Mouse (Mus musculus) MEL (cell line): ENCODE results near the gene Pla2g3.

Experiments used
- CHD2 ChIP-seq: IDR thresholded peaks from 2 replicates; pipeline ENCODE4 v1.6.1; 2011; ENCODE audit warnings: low read length, improper control_type of control experiment
- CTCF ChIP-seq, 3 experiments: IDR thresholded peaks in 2 of 3; conservative IDR thresholded peaks in 1 of 3; 2 replicates each; pipeline ENCODE4 v1.5.1; 2011 to 2012; ENCODE audit warnings: low read length in 3 of 3, low read depth in 2 of 3, mild to moderate bottlenecking in 2 of 3, improper control_type of control experiment in 1 of 3, inconsistent platforms in 1 of 3, mixed read lengths in 1 of 3, moderate library complexity in 1 of 3; ENCODE audit not compliant: control insufficient read depth in 1 of 3, insufficient read depth in 1 of 3, poor library complexity in 1 of 3, severe bottlenecking in 1 of 3
- E2F4 ChIP-seq: IDR thresholded peaks from 2 replicates; pipeline ENCODE4 v1.6.1; 2011; ENCODE audit warnings: low read depth, low read length, improper control_type of control experiment, borderline replicate concordance
- EP300 ChIP-seq, 2 experiments: IDR thresholded peaks; 2 replicates each; pipeline ENCODE4 v1.6.1; 2011; ENCODE audit warnings: improper control_type of control experiment in 2 of 2, low read length in 2 of 2, low read depth in 1 of 2, mild to moderate bottlenecking in 1 of 2
- NRF1 ChIP-seq: IDR thresholded peaks from 2 replicates; pipeline ENCODE4 v1.6.1; 2014; ENCODE audit warnings: low read depth, mild to moderate bottlenecking, inconsistent platforms, low read length, improper control_type of control experiment, moderate library complexity; ENCODE audit not compliant: poor library complexity, insufficient read depth, severe bottlenecking
- TBP ChIP-seq: IDR thresholded peaks from 2 replicates; pipeline ENCODE4 v1.8.0; 2011; ENCODE audit warnings: low read depth, low read length, improper control_type of control experiment
- USF1 ChIP-seq: IDR thresholded peaks from 2 replicates; pipeline ENCODE4 v1.6.1; 2014; ENCODE audit warnings: low read depth, mild to moderate bottlenecking, inconsistent platforms, low read length, improper control_type of control experiment, moderate library complexity
- ZKSCAN1 ChIP-seq: IDR thresholded peaks from 2 replicates; pipeline ENCODE4 v1.6.1; 2012; ENCODE audit warnings: low read depth, mild to moderate bottlenecking, inconsistent platforms, low read length, improper control_type of control experiment, moderate library complexity
- ZMIZ1 ChIP-seq: IDR thresholded peaks from 2 replicates; pipeline ENCODE4 v1.6.1; 2012; ENCODE audit warnings: low read depth, mild to moderate bottlenecking, inconsistent platforms, low read length, improper control_type of control experiment, moderate library complexity
- ZNF384 ChIP-seq: IDR thresholded peaks from 2 replicates; pipeline ENCODE4 v1.6.1; 2012; ENCODE audit warnings: low read depth, mild to moderate bottlenecking, inconsistent platforms, low read length, improper control_type of control experiment

GRCm38 (mm10) chr11:3510321-3510720, 22.2 kb downstream of the Pla2g3 start:
- TF ChIP-seq CTCF (IDR thresholded peaks at IDR 0.05 in 2 of 3, conservative IDR thresholded peaks at IDR 0.05 in 1 of 3; ENCODE audit: control insufficient read depth in 1 of 3, insufficient read depth in 1 of 3, low read depth in 2 of 3, low read length in 3 of 3, poor library complexity in 1 of 3, severe bottlenecking in 1 of 3) (no peak), NRF1 (no peak), E2F4 (no peak), EP300 (IDR thresholded peaks at IDR 0.05; ENCODE audit: low read depth in 1 of 2, low read length in 2 of 2) (peak; percentile 61 to 79), ZMIZ1 (no peak), ZKSCAN1 (no peak), USF1 (no peak), CHD2 (no peak), TBP (0 out of 2 replicates have a peak, but pooled peaks have one; percentile 54), ZNF384 (no peak)
